Mouse (Mus musculus) liver, embryonic 12.5 days (tissue): ENCODE results near the gene Rapgef6. TPM values are rescaled to one million over a fixed set of nuclear protein-coding genes. Genes with fewer than 3 reads are reported as not detected.

Experiments
- ATAC-seq: fragments of 200-750 bp; cut with Nextera tagmentation; 2 replicates; pipeline ENCODE4 v1.8.0; 2017; ENCODE audit warnings: moderate number of reproducible peaks, mild to moderate bottlenecking, moderate library complexity
- H3K27ac ChIP-seq: fragments of 300-500 bp; sonication (generic); 2 replicates; pipeline ENCODE4 v1.5.1; 2016; ENCODE audit warnings: mild to moderate bottlenecking
- H3K27me3 ChIP-seq: fragments of 300-500 bp; sonication (generic); replicated peaks from 2 replicates; pipeline ENCODE4 v1.6.1; 2016; ENCODE audit warnings: mild to moderate bottlenecking, moderate library complexity
- H3K36me3 ChIP-seq: fragments of 300-500 bp; sonication (generic); 2 replicates; pipeline ENCODE4 v1.6.1; 2016; ENCODE audit warnings: mild to moderate bottlenecking, moderate library complexity
- H3K4me1 ChIP-seq: fragments of 300-500 bp; sonication (generic); 2 replicates; pipeline ENCODE4 v1.6.1; 2016
- H3K4me2 ChIP-seq: fragments of 300-500 bp; sonication (generic); 2 replicates; pipeline ENCODE4 v1.6.1; 2016; ENCODE audit warnings: mild to moderate bottlenecking, moderate library complexity
- H3K4me3 ChIP-seq: fragments of 300-500 bp; sonication (generic); 2 replicates; pipeline ENCODE4 v1.5.1; 2016; ENCODE audit warnings: mild to moderate bottlenecking, moderate library complexity
- H3K9ac ChIP-seq: fragments of 300-500 bp; sonication (generic); 2 replicates; pipeline ENCODE4 v1.6.1; 2016; ENCODE audit warnings: mild to moderate bottlenecking, moderate library complexity
- H3K9me3 ChIP-seq: fragments of 300-500 bp; sonication (generic); replicated peaks from 2 replicates; pipeline ENCODE4 v1.6.1; 2016; ENCODE audit warnings: mild to moderate bottlenecking, moderate library complexity
- WGBS: fragments of 180-500 bp; shearing (Covaris S2); methylation state at CpG from one replicate; pipeline ENCODE4 v1.1.7; 2016; ENCODE audit not compliant: insufficient replicate concordance; 5-methylcytosine and 5-hydroxymethylcytosine counted together
- polyA plus RNA-seq: library from polyadenylated mRNA; unstranded; fragments of >200 nt; fragmentation: Nextera tagmentation; extraction: Ambion mirVana; gene quantifications from 2 replicates; pipeline ENCODE4 v1.2.1, GENCODE M21; 2016

The Rapgef6 gene
- polyA plus RNA-seq, 1 experiment from 2014 or later: 27.9 TPM

- 93% methylated on average over 4 of the region's 4 CpGs for WGBS
- Histone ChIP-seq H3K4me3 (no peak overlapping the region), H3K9ac (no peak overlapping the region), H3K27me3 (no peaks in the 10 kb centered on the region), H3K4me1 (no peaks in the 10 kb centered on the region), H3K36me3 (peaks cover 58% of the 10 kb centered on the region), H3K27ac (no peak overlapping the region), H3K4me2 (no peak overlapping the region), H3K9me3 (no peaks in the 10 kb centered on the region)
- ATAC-seq: no peak
Measured at GRCm38 (mm10) chr11:54646420-54646819, 123.8 kb downstream of the Rapgef6 start.

DNA sequence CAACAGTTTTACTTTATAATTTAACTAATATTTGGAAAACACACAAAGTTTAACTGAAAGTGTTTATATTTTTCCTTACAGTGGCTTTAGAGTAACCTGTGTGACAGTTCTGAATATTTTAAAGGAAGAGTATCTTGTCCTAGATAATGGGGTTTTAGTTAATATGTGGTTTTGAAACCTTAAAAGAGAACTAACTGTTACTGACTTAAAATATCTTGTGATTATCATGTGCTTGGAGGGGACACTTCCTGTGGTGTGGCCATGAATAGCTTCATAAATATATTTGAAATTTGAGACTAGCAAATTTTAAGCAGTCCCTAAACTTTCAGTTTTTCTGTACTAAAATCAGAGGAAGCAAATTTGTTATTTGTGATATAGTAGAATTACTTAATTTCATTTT is 125.9 kb downstream of the Rapgef6 start:
- no peaks in the 10 kb centered on the region for H3K27me3 ChIP-seq
- no peak overlapping the region for H3K4me3 ChIP-seq
- peaks cover 53% of the 10 kb centered on the region for H3K36me3 ChIP-seq
- no peaks in the 10 kb centered on the region for H3K9me3 ChIP-seq
- ATAC-seq: no peak
- H3K9ac ChIP-seq: no peak overlapping the region
- H3K4me1 ChIP-seq: no peaks in the 10 kb centered on the region
- H3K4me2 ChIP-seq: no peak overlapping the region
- H3K27ac ChIP-seq: no peak overlapping the region

DNA sequence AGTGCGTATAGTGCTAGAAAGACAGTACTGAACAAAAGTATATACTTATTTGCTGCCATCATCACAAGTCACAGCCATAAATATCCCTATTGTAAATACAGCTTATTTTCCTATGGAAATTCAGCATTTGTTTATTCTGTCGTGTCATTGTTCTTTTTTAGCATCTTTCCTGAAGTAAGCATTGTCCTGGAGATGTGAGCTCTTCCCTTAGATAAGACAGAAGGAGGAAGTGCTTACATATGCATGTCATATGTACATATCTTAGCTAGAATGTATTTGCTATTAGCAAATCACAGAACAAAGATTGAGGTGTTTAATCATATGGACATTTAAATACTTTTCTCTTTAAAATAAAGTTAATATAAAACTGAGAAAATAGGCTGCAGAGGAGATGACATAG is 132.8 kb downstream of the Rapgef6 start:
- Histone ChIP-seq H3K4me1 (no peaks in the 10 kb centered on the region), H3K9ac (no peak overlapping the region), H3K27ac (no peak overlapping the region), H3K27me3 (no peaks in the 10 kb centered on the region), H3K4me3 (no peak overlapping the region), H3K4me2 (no peak overlapping the region), H3K36me3 (peaks cover 54% of the 10 kb centered on the region), H3K9me3 (no peaks in the 10 kb centered on the region)
- ATAC-seq: no peak
- WGBS: 61% methylated on average over 2 of the region's 2 CpGs

GRCm38 (mm10) chr11:54673575-54674298 is 151.1 kb downstream of the Rapgef6 start:
- Histone ChIP-seq H3K9ac (no peak overlapping the region), H3K36me3 (peaks cover 45% of the 10 kb centered on the region), H3K4me3 (no peak overlapping the region), H3K4me2 (no peak overlapping the region), H3K4me1 (no peaks in the 10 kb centered on the region), H3K9me3 (no peaks in the 10 kb centered on the region), H3K27ac (no peak overlapping the region), H3K27me3 (no peaks in the 10 kb centered on the region)
- no peak for ATAC-seq
- 77% methylated on average over 8 of the region's 8 CpGs for WGBS

- ATAC-seq: no peak
- no peaks in the 10 kb centered on the region for H3K9me3 ChIP-seq
- peaks cover 51% of the 10 kb centered on the region for H3K36me3 ChIP-seq
- H3K27ac ChIP-seq: no peak overlapping the region
- no peaks in the 10 kb centered on the region for H3K4me1 ChIP-seq
- no peak overlapping the region for H3K4me2 ChIP-seq
- no peak overlapping the region for H3K4me3 ChIP-seq
- H3K9ac ChIP-seq: no peak overlapping the region
- WGBS: 88% methylated on average over 2 of the region's 2 CpGs
- H3K27me3 ChIP-seq: no peaks in the 10 kb centered on the region
Measured at GRCm38 (mm10) chr11:54675792-54676489, 153.3 kb downstream of the Rapgef6 start.

GRCm38 (mm10) chr11:54679141-54679540 is 156.5 kb downstream of the Rapgef6 start:
- H3K4me3 ChIP-seq: no peak overlapping the region
- H3K4me2 ChIP-seq: no peak overlapping the region
- H3K36me3 ChIP-seq: peaks cover 72% of the 10 kb centered on the region
- no peaks in the 10 kb centered on the region for H3K27me3 ChIP-seq
- no peak overlapping the region for H3K27ac ChIP-seq
- WGBS: 79% methylated on average over 2 of the region's 2 CpGs
- H3K9ac ChIP-seq: no peak overlapping the region
- ATAC-seq: no peak
- no peaks in the 10 kb centered on the region for H3K9me3 ChIP-seq
- H3K4me1 ChIP-seq: no peaks in the 10 kb centered on the region

DNA sequence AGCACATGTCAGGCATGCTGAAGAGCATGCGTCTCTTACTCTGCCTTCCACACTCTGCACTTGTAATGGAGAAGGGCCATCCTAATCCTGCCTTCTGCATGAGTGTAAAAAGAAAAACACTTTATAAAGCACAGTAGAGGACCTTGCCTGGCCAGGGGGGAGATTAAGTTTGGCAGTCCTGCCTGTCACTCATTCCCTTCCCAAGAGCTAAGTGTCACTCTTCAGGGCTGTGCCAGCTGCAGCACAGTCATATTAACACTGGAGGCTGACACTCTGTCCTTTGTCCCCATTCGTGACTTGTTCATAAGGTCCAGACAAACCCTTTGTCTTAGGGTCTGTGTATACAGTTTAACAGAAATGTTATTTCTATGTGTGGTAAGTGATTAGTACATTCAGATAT is 162.2 kb downstream of the Rapgef6 start:
- Histone ChIP-seq H3K36me3 (peaks cover 74% of the 10 kb centered on the region), H3K9ac (no peak overlapping the region), H3K4me1 (no peaks in the 10 kb centered on the region), H3K4me2 (no peak overlapping the region), H3K9me3 (no peaks in the 10 kb centered on the region), H3K27me3 (no peaks in the 10 kb centered on the region), H3K4me3 (no peak overlapping the region), H3K27ac (no peak overlapping the region)
- WGBS: 76% methylated on average over 2 of the region's 2 CpGs
- no peak for ATAC-seq

DNA sequence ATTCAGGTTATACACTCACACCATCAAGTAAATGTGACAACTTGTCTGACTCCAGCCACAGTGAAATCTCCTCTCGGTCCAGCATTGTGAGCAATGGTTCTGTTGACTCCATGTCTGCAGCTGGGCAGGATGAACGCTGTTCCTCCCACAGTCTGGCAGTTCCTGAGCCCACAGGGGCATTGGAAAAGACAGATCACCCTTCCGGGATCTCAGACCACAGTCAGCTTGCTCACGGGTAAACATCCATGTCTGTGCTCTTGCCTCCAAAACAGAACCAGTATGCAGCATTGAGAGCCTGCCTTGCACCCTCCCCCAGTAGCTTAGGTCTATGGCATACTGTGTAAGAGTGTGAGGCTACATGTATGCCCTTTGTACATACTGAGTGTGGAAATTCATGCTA is 167.5 kb downstream of the Rapgef6 start:
- WGBS: 78% methylated on average over 4 of the region's 4 CpGs
- no peak for ATAC-seq
- H3K9me3 ChIP-seq: no peaks in the 10 kb centered on the region
- peaks cover 77% of the 10 kb centered on the region for H3K36me3 ChIP-seq
- no peak overlapping the region for H3K27ac ChIP-seq
- H3K4me2 ChIP-seq: no peak overlapping the region
- no peaks in the 10 kb centered on the region for H3K27me3 ChIP-seq
- no peaks in the 10 kb centered on the region for H3K4me1 ChIP-seq
- H3K9ac ChIP-seq: no peak overlapping the region
- no peak overlapping the region for H3K4me3 ChIP-seq

- Histone ChIP-seq H3K9ac (no peak overlapping the region), H3K27me3 (no peaks in the 10 kb centered on the region), H3K27ac (no peak overlapping the region), H3K36me3 (peaks cover 77% of the 10 kb centered on the region), H3K4me1 (no peaks in the 10 kb centered on the region), H3K4me2 (no peak overlapping the region), H3K4me3 (no peak overlapping the region), H3K9me3 (no peaks in the 10 kb centered on the region)
- ATAC-seq: no peak
- 71% methylated on average over 4 of the region's 4 CpGs for WGBS
Measured at GRCm38 (mm10) chr11:54691179-54691578, 168.5 kb downstream of the Rapgef6 start.

GRCm38 (mm10) chr11:54693696-54694095 is 171.0 kb downstream of the Rapgef6 start:
- Histone ChIP-seq H3K36me3 (peaks cover 83% of the 10 kb centered on the region), H3K4me2 (no peak overlapping the region), H3K27ac (no peak overlapping the region), H3K27me3 (no peaks in the 10 kb centered on the region), H3K9me3 (no peaks in the 10 kb centered on the region), H3K4me1 (no peaks in the 10 kb centered on the region), H3K4me3 (no peak overlapping the region), H3K9ac (no peak overlapping the region)
- no peak for ATAC-seq
- 77% methylated on average over 6 of the region's 6 CpGs for WGBS

GRCm38 (mm10) chr11:54694291-54694690 is 171.6 kb downstream of the Rapgef6 start:
- no peak overlapping the region for H3K27ac ChIP-seq
- no peaks in the 10 kb centered on the region for H3K4me1 ChIP-seq
- H3K4me2 ChIP-seq: no peak overlapping the region
- H3K4me3 ChIP-seq: no peak overlapping the region
- 78% methylated on average over 8 of the region's 8 CpGs for whole genome bisulfite sequencing
- no peak for ATAC-seq
- H3K27me3 ChIP-seq: no peaks in the 10 kb centered on the region
- peaks cover 79% of the 10 kb centered on the region for H3K36me3 ChIP-seq
- H3K9me3 ChIP-seq: no peaks in the 10 kb centered on the region
- H3K9ac ChIP-seq: no peak overlapping the region

DNA sequence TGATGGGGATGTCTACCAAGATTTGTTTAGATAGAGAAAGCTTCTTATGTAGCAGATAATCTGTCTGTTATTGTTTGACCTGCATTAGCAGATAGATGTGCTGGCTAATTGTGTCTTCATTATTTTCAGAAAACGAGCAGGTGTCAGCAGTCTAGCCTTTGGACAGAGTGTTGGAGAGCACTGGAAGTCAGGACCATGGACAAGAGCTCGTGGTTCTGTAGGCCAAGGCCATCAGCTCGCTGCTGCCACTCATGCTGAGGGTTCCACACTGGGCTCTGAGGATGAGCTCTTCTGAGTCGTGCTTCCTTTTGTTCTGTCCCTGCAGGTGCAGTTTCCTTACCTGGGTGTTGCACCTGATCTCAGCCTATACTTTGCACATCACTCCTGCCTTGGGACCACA is 173.3 kb downstream of the Rapgef6 start:
- H3K4me1 ChIP-seq: no peaks in the 10 kb centered on the region
- H3K9ac ChIP-seq: no peak overlapping the region
- H3K4me3 ChIP-seq: no peak overlapping the region
- H3K4me2 ChIP-seq: no peak overlapping the region
- no peak overlapping the region for H3K27ac ChIP-seq
- 62% methylated on average over 4 of the region's 4 CpGs for WGBS
- H3K27me3 ChIP-seq: no peaks in the 10 kb centered on the region
- H3K36me3 ChIP-seq: peaks cover 67% of the 10 kb centered on the region
- no peak for ATAC-seq
- no peaks in the 10 kb centered on the region for H3K9me3 ChIP-seq
